Mouse (Mus musculus): ENCODE measurements around the gene Tmem222.

DNA sequence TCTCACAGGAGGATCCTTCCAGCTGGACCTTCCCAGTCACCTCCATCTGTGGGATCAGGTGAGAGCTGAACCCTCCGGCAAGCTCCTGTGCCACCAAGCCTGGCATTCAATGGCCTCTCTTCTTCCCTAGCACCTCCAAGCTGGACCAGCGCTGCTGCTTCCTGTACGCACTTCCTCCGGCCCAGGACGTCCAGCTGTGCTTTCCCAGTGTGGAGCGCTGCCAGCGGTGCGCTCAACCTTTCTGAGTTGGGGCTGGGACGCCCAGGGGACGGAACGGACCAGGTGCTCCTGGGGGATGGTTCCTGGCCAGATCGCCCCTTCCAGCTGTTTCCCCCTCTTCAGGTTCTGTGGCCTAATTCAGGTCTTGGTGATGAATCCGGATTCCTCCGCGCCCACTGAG lies 30.5 kb downstream of the Tmem222 start:
- no peak for TF ChIP-seq CTCF (IDR thresholded peaks at IDR 0.05; ENCODE audit: low read depth)
- no peak for TF ChIP-seq EP300 (IDR thresholded peaks at IDR 0.05; ENCODE audit: low read depth)
